21 mouse cellular contexts compared by ENCODE assay signal in genomic region chr2:70632412-70632811, GRCm38 (mm10). TPM values are rescaled to one million over a fixed set of nuclear protein-coding genes. Genes with fewer than 3 reads are reported as not detected.
DNase-seq lines count a peak whose midpoint lies in the region; ATAC-seq and TF ChIP-seq lines count a peak whose summit lies in the region.
"Had no signal": no experiment of that assay in that cellular context is flagged by ENCODE, and none has a peak within 500 bp of the region (broad histone marks: within the 10 kb centered on the region; RNA-seq: fewer than 3 reads in every experiment).

No protein-coding gene starts in this region.

- H3K4me2 ChIP-seq in heart, embryonic 11.5 days: no peak overlapping the region
- no peak overlapping the region for H3K4me2 ChIP-seq in intestine, embryonic 14.5 days (ENCODE audit: low read length)
- H3K4me2 ChIP-seq in intestine, embryonic 15.5 days (replicated peaks): no peak overlapping the region
- no peak overlapping the region for H3K4me2 ChIP-seq in liver, embryonic 11.5 days
- H3K4me2 ChIP-seq in liver, postnatal 0 days (ENCODE audit: low read depth, low read length): no peak overlapping the region

- WGBS in heart, embryonic 11.5 days (ENCODE audit: insufficient replicate concordance): 77% methylated on average over 1 of the region's 1 CpGs
- WGBS in intestine, embryonic 14.5 days: 85% methylated on average over 1 of the region's 1 CpGs
- WGBS in intestine, embryonic 15.5 days: 81% methylated on average over 1 of the region's 1 CpGs
- WGBS in liver, embryonic 11.5 days: 84% methylated on average over 1 of the region's 1 CpGs
- 46% methylated on average over 1 of the region's 1 CpGs for WGBS in liver, postnatal 0 days (ENCODE audit: insufficient replicate concordance)

- no peak for ATAC-seq in heart, embryonic 11.5 days (replicated peaks; ENCODE audit: insufficient number of reproducible peaks, low FRiP score, low TSS enrichment)
- no peak for ATAC-seq in intestine, embryonic 14.5 days (replicated peaks; ENCODE audit: low FRiP score, low TSS enrichment, low read depth)
- no peak for ATAC-seq in intestine, embryonic 15.5 days
- no peak for ATAC-seq in liver, embryonic 11.5 days (replicated peaks; ENCODE audit: low FRiP score)
- ATAC-seq in liver, postnatal 0 days: no peak
- ATAC-seq: activated CD4-positive, CD25-positive, alpha-beta regulatory T cell, adult 4 months; CD4-positive, CD25-positive, alpha-beta regulatory T cell, adult 4 months; Patski had no signal

- H3K4me3 ChIP-seq in heart, embryonic 11.5 days (ENCODE audit: low read depth, low read length): no peak overlapping the region
- H3K4me3 ChIP-seq in intestine, embryonic 14.5 days (ENCODE audit: low read depth, low read length): no peak overlapping the region
- no peak overlapping the region for H3K4me3 ChIP-seq in intestine, embryonic 15.5 days (replicated peaks)
- H3K4me3 ChIP-seq in liver, embryonic 11.5 days (ENCODE audit: low read depth, low read length): no peak overlapping the region
- H3K4me3 ChIP-seq in liver, postnatal 0 days (ENCODE audit: low read depth, low read length): no peak overlapping the region

- no peak overlapping the region for H3K27ac ChIP-seq in heart, embryonic 11.5 days (ENCODE audit: low read depth, low read length)
- H3K27ac ChIP-seq in intestine, embryonic 14.5 days (ENCODE audit: low read depth): no peak overlapping the region
- no peak overlapping the region for H3K27ac ChIP-seq in intestine, embryonic 15.5 days
- H3K27ac ChIP-seq in liver, embryonic 11.5 days (ENCODE audit: low read depth, low read length): no peak overlapping the region
- no peak overlapping the region for H3K27ac ChIP-seq in liver, postnatal 0 days (ENCODE audit: low read depth)

- no peaks in the 10 kb centered on the region for H3K27me3 ChIP-seq in heart, embryonic 11.5 days (ENCODE audit: control insufficient read depth, insufficient read depth, low read length)
- H3K27me3 ChIP-seq in intestine, embryonic 14.5 days (replicated peaks; ENCODE audit: control insufficient read depth, insufficient read depth, low read length): no peaks in the 10 kb centered on the region
- no peaks in the 10 kb centered on the region for H3K27me3 ChIP-seq in intestine, embryonic 15.5 days (replicated peaks)
- H3K27me3 ChIP-seq in liver, embryonic 11.5 days (replicated peaks; ENCODE audit: control insufficient read depth, insufficient read depth, low read length): no peaks in the 10 kb centered on the region
- no peaks in the 10 kb centered on the region for H3K27me3 ChIP-seq in liver, postnatal 0 days (ENCODE audit: insufficient read depth, low read length)
- H3K27me3 ChIP-seq: CH12.LX, Patski had no signal

- no peak for TF ChIP-seq CTCF in liver, postnatal 0 days (IDR thresholded peaks at IDR 0.05; ENCODE audit: low read depth)

- 0 out of 2 replicates have a peak, but pooled peaks cover 2% of the 10 kb centered on the region for H3K4me1 ChIP-seq in heart, embryonic 11.5 days (ENCODE audit: control insufficient read depth, insufficient read depth, low read length)
- 0 out of 2 replicates have a peak, but pooled peaks cover 6% of the 10 kb centered on the region for H3K4me1 ChIP-seq in intestine, embryonic 14.5 days (replicated peaks; ENCODE audit: control insufficient read depth, insufficient read depth, low read length)
- no peaks in the 10 kb centered on the region for H3K4me1 ChIP-seq in intestine, embryonic 15.5 days (replicated peaks)
- H3K4me1 ChIP-seq in liver, embryonic 11.5 days (replicated peaks; ENCODE audit: control insufficient read depth, insufficient read depth, low read length): no peaks in the 10 kb centered on the region
- no peaks in the 10 kb centered on the region for H3K4me1 ChIP-seq in liver, postnatal 0 days (ENCODE audit: insufficient read depth)

- H3K9me3 ChIP-seq in heart, embryonic 11.5 days (replicated peaks; ENCODE audit: control insufficient read depth, low read length): no peaks in the 10 kb centered on the region
- H3K9me3 ChIP-seq in intestine, embryonic 14.5 days (ENCODE audit: control insufficient read depth, low read length): no peaks in the 10 kb centered on the region
- no peaks in the 10 kb centered on the region for H3K9me3 ChIP-seq in intestine, embryonic 15.5 days
- H3K9me3 ChIP-seq in liver, embryonic 11.5 days (ENCODE audit: control insufficient read depth, low read length): no peaks in the 10 kb centered on the region
- H3K9me3 ChIP-seq in liver, postnatal 0 days (ENCODE audit: low read length): no peaks in the 10 kb centered on the region

- peak; percentile 33 for DNase-seq in heart, adult 11 months
- peak; percentile 21 for DNase-seq in intestine, embryonic 14.5 days (ENCODE audit: low spot score)
- DNase-seq in liver, embryonic 11.5 days (ENCODE audit: low spot score): peak; percentile 22
- no peak for DNase-seq in liver, postnatal 0 days
- DNase-seq: adrenal gland, adult 2 months; adrenal gland, adult 8-10 months; adrenal gland, postnatal 10 days; adrenal gland, postnatal 14 days; adrenal gland, postnatal 25 days; adrenal gland, postnatal 36 days; B cell, adult 2 months; cerebellum, adult 11 months; cerebellum, adult 11-12 months; cerebellum, adult 18-20 months had no signal

- no peak overlapping the region for H3K9ac ChIP-seq in heart, embryonic 11.5 days (ENCODE audit: low read depth, low read length)
- no peak overlapping the region for H3K9ac ChIP-seq in intestine, embryonic 14.5 days (ENCODE audit: low read length)
- no peak overlapping the region for H3K9ac ChIP-seq in intestine, embryonic 15.5 days
- no peak overlapping the region for H3K9ac ChIP-seq in liver, embryonic 11.5 days (ENCODE audit: low read depth, low read length)
- no peak overlapping the region for H3K9ac ChIP-seq in liver, postnatal 0 days (replicated peaks)

- no peaks in the 10 kb centered on the region for H3K36me3 ChIP-seq in heart, embryonic 11.5 days (ENCODE audit: control insufficient read depth, insufficient read depth, low read length)
- H3K36me3 ChIP-seq in intestine, embryonic 14.5 days (ENCODE audit: control insufficient read depth, insufficient read depth, low read length): no peaks in the 10 kb centered on the region
- H3K36me3 ChIP-seq in intestine, embryonic 15.5 days: no peaks in the 10 kb centered on the region
- no peaks in the 10 kb centered on the region for H3K36me3 ChIP-seq in liver, embryonic 11.5 days (ENCODE audit: control insufficient read depth, insufficient read depth, low read length)
- H3K36me3 ChIP-seq in liver, postnatal 0 days (replicated peaks; ENCODE audit: insufficient read depth, low read length): no peaks in the 10 kb centered on the region
- H3K36me3 ChIP-seq: G1E had no signal

- TF ChIP-seq EP300 in liver, postnatal 0 days (IDR thresholded peaks at IDR 0.05; ENCODE audit: low read depth): no peak

RNA-seq across cellular contexts. Expression of gene Gorasp2, which starts 29.0 kb away (rescaled TPM):
- 173 and 182 TPM in 2 replicates for polyA plus RNA-seq in heart, embryonic 11.5 days (2014; fragmentation: Nextera tagmentation; extraction: Ambion mirVana)
- 169 and 174 TPM in 2 replicates for polyA plus RNA-seq in intestine, embryonic 14.5 days (2014; fragmentation: Nextera tagmentation; extraction: Ambion mirVana)
- polyA plus RNA-seq in intestine, embryonic 15.5 days (2015; fragmentation: Nextera tagmentation; extraction: Ambion mirVana): 163 and 172 TPM in 2 replicates
- 135 TPM in 2 replicates for polyA plus RNA-seq in liver, embryonic 11.5 days (2014; fragmentation: Nextera tagmentation; extraction: Ambion mirVana)
- 61.8 and 64.7 TPM in 2 replicates for polyA plus RNA-seq in liver, postnatal 0 days (2015; fragmentation: Nextera tagmentation; extraction: Ambion mirVana)

RNA-seq across cellular contexts. Expression of gene Gm26558, which starts 29.5 kb away (rescaled TPM):
- 3.1 and 5.1 TPM in 2 replicates for polyA plus RNA-seq in heart, embryonic 11.5 days (2014; fragmentation: Nextera tagmentation; extraction: Ambion mirVana)
- 5.2 and 5.4 TPM in 2 replicates for polyA plus RNA-seq in intestine, embryonic 14.5 days (2014; fragmentation: Nextera tagmentation; extraction: Ambion mirVana)
- polyA plus RNA-seq in intestine, embryonic 15.5 days (2015; fragmentation: Nextera tagmentation; extraction: Ambion mirVana): 3.7 and 4.1 TPM in 2 replicates
- 2.6 and 3.5 TPM in 2 replicates for polyA plus RNA-seq in liver, embryonic 11.5 days (2014; fragmentation: Nextera tagmentation; extraction: Ambion mirVana)
- 0.80 and 1.2 TPM in 2 replicates for polyA plus RNA-seq in liver, postnatal 0 days (2015; fragmentation: Nextera tagmentation; extraction: Ambion mirVana)
- polyA plus RNA-seq: activated CD4-positive, CD25-positive, alpha-beta regulatory T cell, adult 4 months; CD4-positive, CD25-positive, alpha-beta regulatory T cell, adult 4 months had no signal
